13 mouse cellular contexts compared by ENCODE assay signal in genomic region chr11:77800491-77800868, GRCm38 (mm10). TPM values are rescaled to one million over a fixed set of nuclear protein-coding genes. Genes with fewer than 3 reads are reported as not detected.
A peak's percentile ranks its signal among the peaks of the same experiment; 100 is the strongest.
DNase-seq lines count a peak whose midpoint lies in the region; ATAC-seq and TF ChIP-seq lines count a peak whose summit lies in the region.
"Had no signal": no experiment of that assay in that cellular context is flagged by ENCODE, and none has a peak within 500 bp of the region (broad histone marks: within the 10 kb centered on the region; RNA-seq: fewer than 3 reads in every experiment).

No protein-coding gene starts in this region.

- 19% methylated on average over 9 of the region's 9 CpGs for WGBS in heart, postnatal 0 days
- 77% methylated on average over 9 of the region's 9 CpGs for WGBS in midbrain, embryonic 11.5 days
- WGBS in midbrain, postnatal 0 days, result 70% methylated on average over 9 of the region's 9 CpGs
- 53% methylated on average over 9 of the region's 9 CpGs for WGBS in intestine, embryonic 14.5 days
- 61% methylated on average over 9 of the region's 9 CpGs for WGBS in neural tube, embryonic 15.5 days

- H3K27ac ChIP-seq in heart, postnatal 0 days (ENCODE audit: low read depth), result peak overlapping the region; percentile 99
- H3K27ac ChIP-seq in midbrain, embryonic 11.5 days (ENCODE audit: low read depth, low read length), result no peak overlapping the region
- no peak overlapping the region; the same call in 1 of the 2 replicates for H3K27ac ChIP-seq in midbrain, postnatal 0 days (ENCODE audit: low read depth, low read length)
- peak overlapping the region; percentile 52; the same call in 1 of the 2 replicates for H3K27ac ChIP-seq in intestine, embryonic 14.5 days (ENCODE audit: low read depth)
- H3K27ac ChIP-seq in neural tube, embryonic 15.5 days (replicated peaks), result 0 out of 2 replicates have a peak overlapping the region, but pooled peaks have one; percentile 3

- peak overlapping the region; percentile 43; the same call in 1 of the 2 replicates for H3K9ac ChIP-seq in heart, postnatal 0 days (replicated peaks; ENCODE audit: low read depth, low read length)
- peak overlapping the region; percentile 16 for H3K9ac ChIP-seq in midbrain, embryonic 11.5 days (ENCODE audit: low read length)
- no peak overlapping the region for H3K9ac ChIP-seq in midbrain, postnatal 0 days (replicated peaks; ENCODE audit: low read length, poor library complexity, severe bottlenecking)
- H3K9ac ChIP-seq in intestine, embryonic 14.5 days (ENCODE audit: low read length), result no peak overlapping the region
- 0 out of 2 replicates have a peak overlapping the region, but pooled peaks have one; percentile 7 for H3K9ac ChIP-seq in neural tube, embryonic 15.5 days (replicated peaks)

- DNase-seq in heart, postnatal 0 days (ENCODE audit: low spot score), result no peak
- no peak for DNase-seq in heart, postnatal 10 days
- no peak for DNase-seq in midbrain, embryonic 11.5 days (ENCODE audit: low spot score, missing footprints)
- DNase-seq in midbrain, postnatal 0 days (ENCODE audit: low spot score), result no peak
- no peak for DNase-seq in intestine, embryonic 14.5 days (ENCODE audit: low spot score)
- no peak for DNase-seq in retina, postnatal 1 day
- DNase-seq in layer of hippocampus, adult 9-11 months, result no peak
- DNase-seq: adrenal gland, adult 8-10 months; cerebellum, postnatal 36 days had no signal

- no peaks in the 10 kb centered on the region for H3K36me3 ChIP-seq in heart, postnatal 0 days (replicated peaks; ENCODE audit: control insufficient read depth, insufficient read depth, low read length)
- no peaks in the 10 kb centered on the region for H3K36me3 ChIP-seq in midbrain, embryonic 11.5 days (ENCODE audit: control insufficient read depth, insufficient read depth, low read length)
- H3K36me3 ChIP-seq in midbrain, postnatal 0 days (ENCODE audit: insufficient read depth, low read length), result no peaks in the 10 kb centered on the region
- H3K36me3 ChIP-seq in intestine, embryonic 14.5 days (ENCODE audit: control insufficient read depth, insufficient read depth, low read length), result no peaks in the 10 kb centered on the region
- H3K36me3 ChIP-seq in neural tube, embryonic 15.5 days, result no peaks in the 10 kb centered on the region

- H3K4me2 ChIP-seq in heart, postnatal 0 days (ENCODE audit: low read depth, low read length), result peak overlapping the region; percentile 82
- no peak overlapping the region for H3K4me2 ChIP-seq in midbrain, embryonic 11.5 days
- no peak overlapping the region for H3K4me2 ChIP-seq in midbrain, postnatal 0 days (ENCODE audit: low read depth, low read length, poor library complexity, severe bottlenecking)
- no peak overlapping the region for H3K4me2 ChIP-seq in intestine, embryonic 14.5 days (ENCODE audit: low read length)
- H3K4me2 ChIP-seq in neural tube, embryonic 15.5 days, result no peak overlapping the region; the same call in 1 of the 2 replicates

- H3K9me3 ChIP-seq in heart, postnatal 0 days (replicated peaks; ENCODE audit: control insufficient read depth, low read length), result no peaks in the 10 kb centered on the region
- no peaks in the 10 kb centered on the region for H3K9me3 ChIP-seq in midbrain, embryonic 11.5 days (ENCODE audit: control insufficient read depth, low read length)
- no peaks in the 10 kb centered on the region for H3K9me3 ChIP-seq in midbrain, postnatal 0 days (ENCODE audit: low read length)
- no peaks in the 10 kb centered on the region for H3K9me3 ChIP-seq in intestine, embryonic 14.5 days (ENCODE audit: control insufficient read depth, low read length)
- no peaks in the 10 kb centered on the region for H3K9me3 ChIP-seq in neural tube, embryonic 15.5 days (replicated peaks)

- intact Hi-C loops in heart, postnatal 10 days (cut with DNase I), result no loop called here

- H3K27me3 ChIP-seq in heart, postnatal 0 days (ENCODE audit: control insufficient read depth, insufficient read depth, low read length), result no peaks in the 10 kb centered on the region
- no peaks in the 10 kb centered on the region for H3K27me3 ChIP-seq in midbrain, embryonic 11.5 days (ENCODE audit: control insufficient read depth, insufficient read depth, low read length)
- H3K27me3 ChIP-seq in midbrain, postnatal 0 days (ENCODE audit: insufficient read depth, low read length), result no peaks in the 10 kb centered on the region
- H3K27me3 ChIP-seq in intestine, embryonic 14.5 days (replicated peaks; ENCODE audit: control insufficient read depth, insufficient read depth, low read length), result no peaks in the 10 kb centered on the region
- no peaks in the 10 kb centered on the region for H3K27me3 ChIP-seq in neural tube, embryonic 15.5 days (replicated peaks)

- ATAC-seq in heart, postnatal 0 days (ENCODE audit: insufficient read depth, low read depth), result peak; percentile 1; the same call in 1 of the 2 replicates
- no peak for ATAC-seq in midbrain, embryonic 11.5 days (ENCODE audit: low FRiP score)
- no peak for ATAC-seq in midbrain, postnatal 0 days (ENCODE audit: low FRiP score)
- ATAC-seq in intestine, embryonic 14.5 days (replicated peaks; ENCODE audit: low FRiP score, low TSS enrichment, low read depth), result no peak
- no peak; the same call in 1 of the 2 replicates for ATAC-seq in neural tube, embryonic 15.5 days (ENCODE audit: low FRiP score)

- TF ChIP-seq EP300 in heart, postnatal 0 days (IDR thresholded peaks at IDR 0.05; ENCODE audit: low read depth), result no peak

- peaks cover 47% of the 10 kb centered on the region for H3K4me1 ChIP-seq in heart, postnatal 0 days (ENCODE audit: control insufficient read depth, insufficient read depth)
- 0 out of 2 replicates have a peak, but pooled peaks cover 6% of the 10 kb centered on the region for H3K4me1 ChIP-seq in midbrain, embryonic 11.5 days (ENCODE audit: control insufficient read depth, insufficient read depth, low read length)
- H3K4me1 ChIP-seq in midbrain, postnatal 0 days (ENCODE audit: insufficient read depth, low read length), result no peaks in the 10 kb centered on the region
- H3K4me1 ChIP-seq in intestine, embryonic 14.5 days (replicated peaks; ENCODE audit: control insufficient read depth, insufficient read depth, low read length), result peaks cover 13% of the 10 kb centered on the region
- H3K4me1 ChIP-seq in neural tube, embryonic 15.5 days, result peaks cover 15% of the 10 kb centered on the region

- no peak for TF ChIP-seq CTCF in heart, postnatal 0 days (IDR thresholded peaks at IDR 0.05; ENCODE audit: low read depth)
- no peak for TF ChIP-seq CTCF in midbrain, postnatal 0 days (IDR thresholded peaks at IDR 0.05)

- H3K4me3 ChIP-seq in heart, postnatal 0 days (ENCODE audit: low read depth, low read length), result peak overlapping the region; percentile 54
- no peak overlapping the region for H3K4me3 ChIP-seq in midbrain, embryonic 11.5 days (ENCODE audit: low read depth, low read length)
- H3K4me3 ChIP-seq in midbrain, postnatal 0 days (ENCODE audit: low read depth, low read length), result no peak overlapping the region
- H3K4me3 ChIP-seq in intestine, embryonic 14.5 days (ENCODE audit: low read depth, low read length), result no peak overlapping the region
- no peak overlapping the region for H3K4me3 ChIP-seq in neural tube, embryonic 15.5 days (replicated peaks)

RNA-seq across cellular contexts. Expression of gene Gm10277, which starts 12.9 kb away (rescaled TPM):
- not detected in 2 replicates for total RNA-seq in heart, postnatal 0 days (2014; rRNA removed; ENCODE audit: low replicate concordance)
- polyA plus RNA-seq in heart, postnatal 0 days (2015; fragmentation: Nextera tagmentation; extraction: Ambion mirVana), result 0.41 and 0.52 TPM in 2 replicates
- total RNA-seq in heart, postnatal 10 days (2021), result not detected
- polyA plus RNA-seq in midbrain, embryonic 11.5 days (2014; fragmentation: Nextera tagmentation; extraction: Ambion mirVana), result 0.65 and 0.79 TPM in 2 replicates
- not detected in 2 replicates for total RNA-seq in midbrain, postnatal 0 days (2014; rRNA removed)
- polyA plus RNA-seq in midbrain, postnatal 0 days (2015; fragmentation: Nextera tagmentation; extraction: Ambion mirVana), result 0.44 and 1.0 TPM in 2 replicates
- polyA plus RNA-seq in intestine, embryonic 14.5 days (2014; fragmentation: Nextera tagmentation; extraction: Ambion mirVana), result 1.0 and 1.3 TPM in 2 replicates
- polyA plus RNA-seq in neural tube, embryonic 15.5 days (2015; fragmentation: Nextera tagmentation; extraction: Ambion mirVana), result 1.5 and 1.8 TPM in 2 replicates
- total RNA-seq: adrenal gland, adult 8-10 months; gastrocnemius, adult 8-10 months; layer of hippocampus, postnatal 25 days had no signal
- polyA plus RNA-seq: small intestine, adult 2 months had no signal

RNA-seq across cellular contexts. Expression of gene Myo18a, which starts 37.4 kb away (rescaled TPM):
- 181 and 218 TPM in 2 replicates for total RNA-seq in heart, postnatal 0 days (2014; rRNA removed; ENCODE audit: low replicate concordance)
- polyA plus RNA-seq in heart, postnatal 0 days (2015; fragmentation: Nextera tagmentation; extraction: Ambion mirVana), result 80.0 and 82.5 TPM in 2 replicates
- 100 to 1,000 TPM; 228 to 275 TPM for total RNA-seq in heart, postnatal 10 days (2021)
- polyA plus RNA-seq in midbrain, embryonic 11.5 days (2014; fragmentation: Nextera tagmentation; extraction: Ambion mirVana), result 22.6 and 23.8 TPM in 2 replicates
- total RNA-seq in midbrain, postnatal 0 days (2014; rRNA removed), result 74.2 and 82.0 TPM in 2 replicates
- 30.4 and 35.0 TPM in 2 replicates for polyA plus RNA-seq in midbrain, postnatal 0 days (2015; fragmentation: Nextera tagmentation; extraction: Ambion mirVana)
- 21.1 and 24.9 TPM in 2 replicates for polyA plus RNA-seq in intestine, embryonic 14.5 days (2014; fragmentation: Nextera tagmentation; extraction: Ambion mirVana)
- 39.6 and 40.8 TPM in 2 replicates for polyA plus RNA-seq in neural tube, embryonic 15.5 days (2015; fragmentation: Nextera tagmentation; extraction: Ambion mirVana)

Comparison
In these comparisons a context has a peak if more than half of its experiments do, and no peak if none do; other contexts are left out.
1. H3K9ac ChIP-seq: peak in heart, postnatal 0 days (single experiment), midbrain, embryonic 11.5 days (single experiment) and neural tube, embryonic 15.5 days (single experiment); none in midbrain, postnatal 0 days (single experiment) and intestine, embryonic 14.5 days (single experiment).
2. H3K27ac ChIP-seq: peak in heart, postnatal 0 days (single experiment), intestine, embryonic 14.5 days (single experiment) and neural tube, embryonic 15.5 days (single experiment); none in midbrain, embryonic 11.5 days (single experiment) and midbrain, postnatal 0 days (single experiment).